ENCODE assay signal across 18 mouse cellular contexts in the genomic region with DNA sequence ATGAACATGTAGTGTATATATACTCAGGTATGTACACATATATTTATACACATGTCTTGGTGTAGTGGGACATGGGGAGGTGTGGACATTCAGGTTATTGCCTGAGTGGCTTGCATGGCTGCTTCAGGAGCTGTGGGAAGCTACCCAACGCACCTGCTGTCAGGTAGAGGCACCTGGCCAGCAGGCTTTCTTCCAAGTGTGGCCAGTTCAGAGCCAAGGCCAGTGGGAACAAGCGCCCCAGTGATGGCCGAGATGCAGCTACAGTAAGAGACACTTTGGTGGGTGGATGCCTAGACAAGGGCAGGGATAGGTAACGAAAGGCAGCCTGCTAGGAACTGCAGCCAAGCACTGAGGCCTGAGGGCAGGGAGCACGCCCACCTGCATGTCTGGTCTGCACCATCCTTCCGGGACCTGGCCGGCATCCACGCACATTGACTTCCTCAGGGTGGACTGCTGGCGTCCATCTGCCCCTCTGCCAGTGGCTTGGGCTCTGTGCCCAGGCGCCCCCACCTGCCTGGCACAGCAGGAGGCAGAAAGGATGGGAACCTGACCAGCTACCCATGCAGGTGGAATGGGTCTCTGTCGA.
DNase-seq lines count a peak whose midpoint lies in the region; ATAC-seq and TF ChIP-seq lines count a peak whose summit lies in the region.
"Had no signal": no experiment of that assay in that cellular context is flagged by ENCODE, and none has a peak within 500 bp of the region (broad histone marks: within the 10 kb centered on the region; RNA-seq: fewer than 3 reads in every experiment).

No protein-coding gene starts in this region.

- no peaks in the 10 kb centered on the region for H3K9me3 ChIP-seq in hindbrain, embryonic 12.5 days (replicated peaks)
- no peaks in the 10 kb centered on the region for H3K9me3 ChIP-seq in hindbrain, embryonic 14.5 days (ENCODE audit: control insufficient read depth, low read length)
- H3K9me3 ChIP-seq in limb, embryonic 13.5 days, result no peaks in the 10 kb centered on the region
- H3K9me3 ChIP-seq in limb, embryonic 10.5 days (replicated peaks), result no peaks in the 10 kb centered on the region
- H3K9me3 ChIP-seq: embryonic facial prominence, embryonic 10.5 days; intestine, embryonic 15.5 days had no signal

- no peak overlapping the region for H3K4me2 ChIP-seq in hindbrain, embryonic 12.5 days (replicated peaks)
- H3K4me2 ChIP-seq in hindbrain, embryonic 14.5 days (replicated peaks), result no peak overlapping the region
- H3K4me2 ChIP-seq in limb, embryonic 13.5 days (replicated peaks), result no peak overlapping the region
- H3K4me2 ChIP-seq: heart, embryonic 11.5 days; intestine, embryonic 15.5 days; midbrain, embryonic 11.5 days had no signal

- no peaks in the 10 kb centered on the region for H3K27me3 ChIP-seq in hindbrain, embryonic 12.5 days
- H3K27me3 ChIP-seq in hindbrain, embryonic 14.5 days (ENCODE audit: control insufficient read depth, insufficient read depth, low read length), result no peaks in the 10 kb centered on the region
- H3K27me3 ChIP-seq in limb, embryonic 13.5 days, result peaks cover 14% of the 10 kb centered on the region
- peaks cover 19% of the 10 kb centered on the region for H3K27me3 ChIP-seq in limb, embryonic 10.5 days (ENCODE audit: low read depth, poor library complexity, severe bottlenecking)

- intact Hi-C loops in left cerebral cortex, adult 2 months (cut with DNase I), result no loop called here

- H3K9ac ChIP-seq in hindbrain, embryonic 12.5 days, result no peak overlapping the region
- no peak overlapping the region for H3K9ac ChIP-seq in hindbrain, embryonic 14.5 days
- H3K9ac ChIP-seq in limb, embryonic 13.5 days, result 0 out of 2 replicates have a peak overlapping the region, but pooled peaks have one; percentile 13
- H3K9ac ChIP-seq: intestine, embryonic 15.5 days; liver, postnatal 0 days had no signal

- no peak for ATAC-seq in hindbrain, embryonic 12.5 days (ENCODE audit: low FRiP score)
- ATAC-seq in hindbrain, embryonic 14.5 days (ENCODE audit: low FRiP score), result no peak
- ATAC-seq in limb, embryonic 13.5 days (ENCODE audit: low FRiP score, low read depth), result no peak
- ATAC-seq: intestine, embryonic 15.5 days; liver, postnatal 0 days had no signal

- H3K4me3 ChIP-seq in hindbrain, embryonic 12.5 days, result no peak overlapping the region
- H3K4me3 ChIP-seq in hindbrain, embryonic 14.5 days (replicated peaks; ENCODE audit: low read length), result no peak overlapping the region
- no peak overlapping the region for H3K4me3 ChIP-seq in limb, embryonic 13.5 days
- no peak overlapping the region for H3K4me3 ChIP-seq in limb, embryonic 10.5 days
- no peak overlapping the region for H3K4me3 ChIP-seq in left cerebral cortex, adult 2 months
- H3K4me3 ChIP-seq: embryonic facial prominence, embryonic 10.5 days; intestine, embryonic 15.5 days had no signal

- no peak for DNase-seq in hindbrain, embryonic 14.5 days (ENCODE audit: low spot score)
- no peak for DNase-seq in limb, embryonic 10.5 days (ENCODE audit: low spot score)
- DNase-seq in cerebellum, adult 11-12 months, result peak; percentile 97
- DNase-seq in cerebellum, postnatal 14 days, result peak; percentile 98 to 99
- no peak for DNase-seq in left cerebral cortex, adult 2 months (ENCODE audit: extremely low spot score in 1 of 2, low spot score in 2 of 2)
- DNase-seq in lung, postnatal 36 days, result no peak
- DNase-seq: gastrocnemius, postnatal 36 days; heart, postnatal 14 days; kidney, postnatal 10 days; liver; liver, postnatal 0 days; thymus, postnatal 4 days had no signal

- no peaks in the 10 kb centered on the region for H3K36me3 ChIP-seq in hindbrain, embryonic 12.5 days
- H3K36me3 ChIP-seq in hindbrain, embryonic 14.5 days (replicated peaks; ENCODE audit: control insufficient read depth, insufficient read depth), result no peaks in the 10 kb centered on the region
- no peaks in the 10 kb centered on the region for H3K36me3 ChIP-seq in limb, embryonic 13.5 days
- no peaks in the 10 kb centered on the region for H3K36me3 ChIP-seq in limb, embryonic 10.5 days
- H3K36me3 ChIP-seq: embryonic facial prominence, embryonic 10.5 days; intestine, embryonic 15.5 days had no signal

- no peak for TF ChIP-seq CTCF in left cerebral cortex, adult 2 months (IDR thresholded peaks at IDR 0.05)

- 84% methylated on average over 11 of the region's 11 CpGs for WGBS in hindbrain, embryonic 12.5 days
- WGBS in hindbrain, embryonic 14.5 days, result 66% methylated on average over 11 of the region's 11 CpGs
- 74% methylated on average over 11 of the region's 11 CpGs for WGBS in limb, embryonic 13.5 days
- WGBS in limb, embryonic 10.5 days, result 78% methylated on average over 11 of the region's 11 CpGs

- H3K27ac ChIP-seq in hindbrain, embryonic 12.5 days, result 0 out of 2 replicates have a peak overlapping the region, but pooled peaks have one; percentile 23
- no peak overlapping the region for H3K27ac ChIP-seq in hindbrain, embryonic 14.5 days
- no peak overlapping the region for H3K27ac ChIP-seq in limb, embryonic 13.5 days
- H3K27ac ChIP-seq in limb, embryonic 10.5 days, result no peak overlapping the region
- H3K27ac ChIP-seq in left cerebral cortex, adult 2 months, result no peak overlapping the region
- H3K27ac ChIP-seq: embryonic facial prominence, embryonic 10.5 days; intestine, embryonic 15.5 days had no signal

- peaks cover 56% of the 10 kb centered on the region for H3K4me1 ChIP-seq in hindbrain, embryonic 12.5 days
- peaks cover 41% of the 10 kb centered on the region for H3K4me1 ChIP-seq in hindbrain, embryonic 14.5 days (replicated peaks; ENCODE audit: control insufficient read depth, insufficient read depth, low read length)
- peaks cover 8% of the 10 kb centered on the region; the same call in 1 of the 2 replicates for H3K4me1 ChIP-seq in limb, embryonic 13.5 days
- peaks cover 4% of the 10 kb centered on the region; the same call in 1 of the 2 replicates for H3K4me1 ChIP-seq in limb, embryonic 10.5 days
- H3K4me1 ChIP-seq: intestine, embryonic 15.5 days had no signal

Comparison
In these comparisons a context has a peak if more than half of its experiments do, and no peak if none do; other contexts are left out.
1. DNase-seq: peak in cerebellum, adult 11-12 months (single experiment) and cerebellum, postnatal 14 days (2 of 2); none in hindbrain, embryonic 14.5 days (single experiment), limb, embryonic 10.5 days (single experiment), left cerebral cortex, adult 2 months (0 of 2) and lung, postnatal 36 days (single experiment).